11 mouse cellular contexts compared by ENCODE assay signal in genomic region chr11:83465976-83466375, GRCm38 (mm10). TPM values are rescaled to one million over a fixed set of nuclear protein-coding genes. Genes with fewer than 3 reads are reported as not detected.
A peak's percentile ranks its signal among the peaks of the same experiment; 100 is the strongest.
DNase-seq lines count a peak whose midpoint lies in the region; ATAC-seq and TF ChIP-seq lines count a peak whose summit lies in the region.
"Had no signal": no experiment of that assay in that cellular context is flagged by ENCODE, and none has a peak within 500 bp of the region (broad histone marks: within the 10 kb centered on the region; RNA-seq: fewer than 3 reads in every experiment).

No protein-coding gene starts in this region.

- no peak overlapping the region for H3K27ac ChIP-seq in forebrain, embryonic 16.5 days (ENCODE audit: low read length)
- H3K27ac ChIP-seq in forebrain, embryonic 11.5 days (ENCODE audit: low read depth, low read length): no peak overlapping the region
- no peak overlapping the region for H3K27ac ChIP-seq in neural tube, embryonic 15.5 days (replicated peaks)
- H3K27ac ChIP-seq: neural tube, embryonic 12.5 days had no signal

- H3K4me3 ChIP-seq in forebrain, embryonic 16.5 days (replicated peaks; ENCODE audit: low read length): no peak overlapping the region
- H3K4me3 ChIP-seq in forebrain, embryonic 11.5 days (ENCODE audit: low read depth, low read length): no peak overlapping the region
- H3K4me3 ChIP-seq in neural tube, embryonic 15.5 days (replicated peaks): no peak overlapping the region
- H3K4me3 ChIP-seq in myocyte: no peak overlapping the region
- H3K4me3 ChIP-seq: neural tube, embryonic 12.5 days had no signal

- DNase-seq in forebrain, embryonic 11.5 days (ENCODE audit: low spot score): no peak
- peak; percentile 11 for DNase-seq in neural tube, embryonic 10.5 days (ENCODE audit: extremely low spot score, low spot score)
- peak; percentile 56 to 73 for DNase-seq in heart, postnatal 14 days
- no peak for DNase-seq in spleen, adult 18-20 months
- DNase-seq in thymus, adult 18-20 months: no peak

- no peak overlapping the region for H3ac ChIP-seq in myocyte (ENCODE audit: control insufficient read depth, insufficient read length)

- H3K4me2 ChIP-seq in forebrain, embryonic 16.5 days (ENCODE audit: low read length): no peak overlapping the region
- no peak overlapping the region for H3K4me2 ChIP-seq in forebrain, embryonic 11.5 days (ENCODE audit: low read depth, low read length, severe bottlenecking)
- no peak overlapping the region for H3K4me2 ChIP-seq in neural tube, embryonic 15.5 days
- H3K4me2 ChIP-seq in myocyte (ENCODE audit: low read depth): peak overlapping the region; percentile 49
- H3K4me2 ChIP-seq: neural tube, embryonic 12.5 days had no signal

- H3K9ac ChIP-seq in forebrain, embryonic 16.5 days (replicated peaks; ENCODE audit: low read depth, low read length): no peak overlapping the region
- H3K9ac ChIP-seq in forebrain, embryonic 11.5 days (ENCODE audit: low read length): no peak overlapping the region
- H3K9ac ChIP-seq in neural tube, embryonic 15.5 days (replicated peaks): no peak overlapping the region
- H3K9ac ChIP-seq: neural tube, embryonic 12.5 days had no signal

- no peaks in the 10 kb centered on the region for H3K36me3 ChIP-seq in forebrain, embryonic 16.5 days (ENCODE audit: control insufficient read depth, insufficient read depth)
- H3K36me3 ChIP-seq in forebrain, embryonic 11.5 days (ENCODE audit: control insufficient read depth, insufficient read depth, low read length): no peaks in the 10 kb centered on the region
- no peaks in the 10 kb centered on the region for H3K36me3 ChIP-seq in neural tube, embryonic 15.5 days
- H3K36me3 ChIP-seq in myocyte (ENCODE audit: control insufficient read depth, insufficient read depth): no peaks in the 10 kb centered on the region
- H3K36me3 ChIP-seq: neural tube, embryonic 12.5 days had no signal

- ATAC-seq in forebrain, embryonic 16.5 days: peak; percentile 40; the same call in 1 of the 2 replicates
- ATAC-seq in forebrain, embryonic 11.5 days (replicated peaks; ENCODE audit: low FRiP score): no peak
- no peak for ATAC-seq in neural tube, embryonic 15.5 days (ENCODE audit: low FRiP score)

- intact Hi-C loops in heart, postnatal 14 days (cut with DNase I): no loop called here

- H3K79me2 ChIP-seq in myocyte (ENCODE audit: control insufficient read depth, insufficient read depth): no peaks in the 10 kb centered on the region

- H3K9me3 ChIP-seq in forebrain, embryonic 16.5 days (ENCODE audit: control insufficient read depth, low read length): no peaks in the 10 kb centered on the region
- no peaks in the 10 kb centered on the region for H3K9me3 ChIP-seq in forebrain, embryonic 11.5 days (ENCODE audit: control insufficient read depth, low read length)
- no peaks in the 10 kb centered on the region for H3K9me3 ChIP-seq in neural tube, embryonic 15.5 days (replicated peaks)
- H3K9me3 ChIP-seq: neural tube, embryonic 12.5 days had no signal

- WGBS in forebrain, embryonic 16.5 days: 13% methylated on average over 2 of the region's 2 CpGs
- 49% methylated on average over 2 of the region's 2 CpGs for WGBS in forebrain, embryonic 11.5 days
- WGBS in neural tube, embryonic 15.5 days: 31% methylated on average over 2 of the region's 2 CpGs

- peaks cover 21% of the 10 kb centered on the region for H3K4me1 ChIP-seq in forebrain, embryonic 16.5 days (replicated peaks; ENCODE audit: control insufficient read depth, insufficient read depth, low read length)
- peaks cover 3% of the 10 kb centered on the region; the same call in 1 of the 2 replicates for H3K4me1 ChIP-seq in forebrain, embryonic 11.5 days (replicated peaks; ENCODE audit: control insufficient read depth, insufficient read depth, low read length)
- H3K4me1 ChIP-seq in neural tube, embryonic 15.5 days: peaks cover 30% of the 10 kb centered on the region

- H3K27me3 ChIP-seq in forebrain, embryonic 16.5 days (replicated peaks; ENCODE audit: control insufficient read depth, insufficient read depth, low read length): peaks cover 17% of the 10 kb centered on the region
- H3K27me3 ChIP-seq in forebrain, embryonic 11.5 days (ENCODE audit: control insufficient read depth, insufficient read depth, low read length): peaks cover 21% of the 10 kb centered on the region
- peaks cover 39% of the 10 kb centered on the region for H3K27me3 ChIP-seq in neural tube, embryonic 15.5 days (replicated peaks)
- H3K27me3 ChIP-seq in myocyte (ENCODE audit: control insufficient read depth, insufficient read depth, insufficient read length): no peaks in the 10 kb centered on the region

- TF ChIP-seq POLR2A in myocyte (IDR thresholded peaks at IDR 0.05; ENCODE audit: insufficient read length, low read depth): no peak

TF ChIP-seq in myocyte, 11 proteins besides CTCF, POLR2A, EP300 and RAD21:
- TF ChIP-seq REST (IDR thresholded peaks at IDR 0.05; ENCODE audit: insufficient read depth, insufficient read length): no peak
- TF ChIP-seq SRF (IDR thresholded peaks at IDR 0.05; ENCODE audit: control insufficient read depth, insufficient read length, low read depth): no peak
- no peak for TF ChIP-seq CEBPB (IDR thresholded peaks at IDR 0.05; ENCODE audit: insufficient read depth, poor library complexity, severe bottlenecking)
- TF ChIP-seq MYOD1 (IDR thresholded peaks at IDR 0.05; ENCODE audit: control insufficient read depth in 1 of 3, insufficient read length in 2 of 3, low read depth in 2 of 3): peak in 2 of 3 experiments; percentile 48 to 84
- TF ChIP-seq TCF12 (IDR thresholded peaks at IDR 0.05; ENCODE audit: insufficient read depth, poor library complexity, severe bottlenecking): peak; percentile 44
- TF ChIP-seq MYOG (IDR thresholded peaks at IDR 0.05; ENCODE audit: control insufficient read depth in 1 of 3, insufficient read depth in 1 of 3, insufficient read length in 2 of 3, low read depth in 2 of 3): peak in 2 of 3 experiments; percentile 73 to 89

RNA-seq across cellular contexts. Expression of gene Mmp28, which starts 3.1 kb away (rescaled TPM):
- 1.8 and 1.9 TPM in 2 replicates for polyA plus RNA-seq in forebrain, embryonic 16.5 days (2015; fragmentation: Nextera tagmentation; extraction: Ambion mirVana)
- polyA plus RNA-seq in forebrain, embryonic 11.5 days (2014; fragmentation: Nextera tagmentation; extraction: Ambion mirVana): 1.9 and 2.1 TPM in 2 replicates
- 3.9 and 4.6 TPM in 2 replicates for polyA plus RNA-seq in neural tube, embryonic 15.5 days (2015; fragmentation: Nextera tagmentation; extraction: Ambion mirVana)
- total RNA-seq in heart, postnatal 14 days (2021): 1 to 10 TPM; 7.6 to 9.6 TPM
- 10.2 TPM for polyA plus RNA-seq in myocyte (2012; fragmentation: generic; extraction: Trizol)

RNA-seq across cellular contexts. Expression of gene Taf15, which starts 6.9 kb away (rescaled TPM):
- polyA plus RNA-seq in forebrain, embryonic 16.5 days (2015; fragmentation: Nextera tagmentation; extraction: Ambion mirVana): 8.8 and 17.1 TPM in 2 replicates
- 13.8 and 14.9 TPM in 2 replicates for polyA plus RNA-seq in forebrain, embryonic 11.5 days (2014; fragmentation: Nextera tagmentation; extraction: Ambion mirVana)
- 12.7 and 14.1 TPM in 2 replicates for polyA plus RNA-seq in neural tube, embryonic 15.5 days (2015; fragmentation: Nextera tagmentation; extraction: Ambion mirVana)
- 10 to 100 TPM; 37.8 to 38.5 TPM for total RNA-seq in heart, postnatal 14 days (2021)
- 74.2 TPM for polyA plus RNA-seq in myocyte (2012; fragmentation: generic; extraction: Trizol)

RNA-seq across cellular contexts. Expression of gene 1700020L24Rik, which starts 28.5 kb away (rescaled TPM):
- polyA plus RNA-seq in forebrain, embryonic 16.5 days (2015; fragmentation: Nextera tagmentation; extraction: Ambion mirVana): 0.26 and 1.0 TPM in 2 replicates
- polyA plus RNA-seq in forebrain, embryonic 11.5 days (2014; fragmentation: Nextera tagmentation; extraction: Ambion mirVana): 0.29 and 0.68 TPM in 2 replicates
- polyA plus RNA-seq in neural tube, embryonic 15.5 days (2015; fragmentation: Nextera tagmentation; extraction: Ambion mirVana): 0.37 and 0.54 TPM in 2 replicates
- total RNA-seq in heart, postnatal 14 days (2021): not detected
- polyA plus RNA-seq in myocyte (2012; fragmentation: generic; extraction: Trizol): 12.0 TPM

RNA-seq across cellular contexts. Expression of gene Gas2l2, which starts 36.7 kb away (rescaled TPM):
- 0.39 and 0.81 TPM in 2 replicates for polyA plus RNA-seq in forebrain, embryonic 16.5 days (2015; fragmentation: Nextera tagmentation; extraction: Ambion mirVana)
- polyA plus RNA-seq in forebrain, embryonic 11.5 days (2014; fragmentation: Nextera tagmentation; extraction: Ambion mirVana): not detected in 2 replicates
- polyA plus RNA-seq in neural tube, embryonic 15.5 days (2015; fragmentation: Nextera tagmentation; extraction: Ambion mirVana): 0.37 and 0.41 TPM in 2 replicates
- total RNA-seq in heart, postnatal 14 days (2021): under 1 TPM in 1 of 2 experiments, not detected in 1; 0.24 TPM
- polyA plus RNA-seq in myocyte (2012; fragmentation: generic; extraction: Trizol): not detected
- total RNA-seq: CH12.LX; common myeloid progenitor, adult 5-6 weeks had no signal
- polyA plus RNA-seq: neural tube, embryonic 12.5 days had no signal

RNA-seq across cellular contexts. Expression of gene Heatr9, which starts 56.0 kb away (rescaled TPM):
- not detected in 2 replicates for polyA plus RNA-seq in forebrain, embryonic 16.5 days (2015; fragmentation: Nextera tagmentation; extraction: Ambion mirVana)
- not detected in 2 replicates for polyA plus RNA-seq in forebrain, embryonic 11.5 days (2014; fragmentation: Nextera tagmentation; extraction: Ambion mirVana)
- polyA plus RNA-seq in neural tube, embryonic 15.5 days (2015; fragmentation: Nextera tagmentation; extraction: Ambion mirVana): not detected in 2 replicates
- not detected for total RNA-seq in heart, postnatal 14 days (2021)
- polyA plus RNA-seq in myocyte (2012; fragmentation: generic; extraction: Trizol): 0.04 TPM
- total RNA-seq: CH12.LX; common myeloid progenitor, adult 5-6 weeks had no signal
- polyA plus RNA-seq: neural tube, embryonic 12.5 days had no signal

Comparison
In these comparisons a context has a peak if more than half of its experiments do, and no peak if none do; other contexts are left out.
1. DNase-seq: peak in neural tube, embryonic 10.5 days (single experiment) and heart, postnatal 14 days (2 of 2); none in forebrain, embryonic 11.5 days (single experiment), spleen, adult 18-20 months (0 of 2) and thymus, adult 18-20 months (0 of 2).